Mouse (Mus musculus): ENCODE data around the gene Tekt2.

Tekt2 gene

DNA sequence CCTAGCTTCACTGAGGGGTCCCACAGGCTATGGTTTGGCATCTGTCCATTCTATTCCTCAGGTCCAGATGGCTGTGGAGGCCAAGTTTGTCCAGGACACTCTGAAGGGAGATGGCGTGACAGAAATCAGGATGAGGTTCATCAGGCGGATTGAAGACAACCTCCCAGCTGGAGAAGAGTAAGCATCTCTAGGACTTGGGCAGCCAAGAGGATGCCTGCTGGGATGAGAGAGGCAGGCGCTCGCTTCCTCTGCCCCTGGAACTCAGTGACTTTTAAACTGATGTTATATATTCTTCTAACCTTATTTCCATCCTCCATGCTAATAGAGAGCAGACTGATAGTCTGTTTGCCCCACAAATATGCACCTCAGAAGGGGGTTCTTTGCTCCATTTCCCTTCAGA is 50.4 kb downstream of the Tekt2 start:
- DNase-seq (ENCODE audit: low spot score in 2 of 2): no peak

DNA sequence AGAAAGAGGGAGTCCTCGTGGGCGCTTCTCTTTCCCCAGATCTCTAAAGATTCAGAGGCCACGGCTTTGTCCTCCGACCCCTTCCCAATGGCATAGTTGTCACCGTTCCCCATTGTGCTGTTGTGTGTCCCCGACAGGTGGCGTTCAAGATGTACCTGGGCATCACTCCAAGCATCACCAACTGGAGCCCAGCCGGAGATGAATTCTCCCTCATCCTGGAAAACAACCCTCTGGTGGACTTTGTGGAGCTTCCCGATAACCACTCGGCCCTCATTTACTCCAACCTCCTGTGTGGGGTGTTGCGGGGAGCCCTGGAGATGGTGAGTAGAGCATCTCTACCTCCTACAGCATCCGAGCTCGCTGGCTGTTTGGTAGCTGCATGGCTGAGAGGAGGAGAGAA is 51.7 kb downstream of the Tekt2 start:
- no peak for DNase-seq (ENCODE audit: low spot score in 2 of 2)

All from right cerebral cortex, postnatal 10 days (tissue).